Mouse (Mus musculus) embryonic fibroblast, embryonic 13.5 days (primary cell): ENCODE data around the gene Camta1. TPM values are rescaled to one million over a fixed set of nuclear protein-coding genes. Genes with fewer than 3 reads are reported as not detected.

Experiments used
- H3K27ac ChIP-seq: 2 replicates; pipeline ENCODE4 v1.5.1; 2012; ENCODE audit warnings: low read length, control low read depth, inconsistent platforms; ENCODE audit not compliant: insufficient read depth
- H3K4me1 ChIP-seq: 2 replicates; pipeline ENCODE4 v1.6.1; 2011; ENCODE audit warnings: low read length; ENCODE audit not compliant: control insufficient read depth, insufficient read depth
- H3K4me3 ChIP-seq: 2 replicates; pipeline ENCODE4 v1.5.1; 2011; ENCODE audit warnings: mild to moderate bottlenecking, control low read depth, low read length; ENCODE audit not compliant: insufficient read depth
- CTCF ChIP-seq: IDR thresholded peaks from 2 replicates; pipeline ENCODE4 v1.5.1; 2011; ENCODE audit warnings: mild to moderate bottlenecking, control low read depth, low read length, moderate library complexity, borderline replicate concordance; ENCODE audit not compliant: insufficient read depth
- POLR2A ChIP-seq: IDR thresholded peaks from 2 replicates; pipeline ENCODE4 v1.6.1; 2011; ENCODE audit warnings: low read depth, mild to moderate bottlenecking, control low read depth, low read length, moderate library complexity
- polyA plus RNA-seq: library from polyadenylated mRNA; stranded (reverse); fragments of >200 nt; gene quantifications from 2 replicates; pipeline ENCODE4 v1.2.4, GENCODE M21; 2011; ENCODE audit warnings: low read depth; ENCODE audit not compliant: missing spikeins, insufficient read length

Gene Camta1
- polyA plus RNA-seq, 1 experiment, result 53.4 TPM

DNA sequence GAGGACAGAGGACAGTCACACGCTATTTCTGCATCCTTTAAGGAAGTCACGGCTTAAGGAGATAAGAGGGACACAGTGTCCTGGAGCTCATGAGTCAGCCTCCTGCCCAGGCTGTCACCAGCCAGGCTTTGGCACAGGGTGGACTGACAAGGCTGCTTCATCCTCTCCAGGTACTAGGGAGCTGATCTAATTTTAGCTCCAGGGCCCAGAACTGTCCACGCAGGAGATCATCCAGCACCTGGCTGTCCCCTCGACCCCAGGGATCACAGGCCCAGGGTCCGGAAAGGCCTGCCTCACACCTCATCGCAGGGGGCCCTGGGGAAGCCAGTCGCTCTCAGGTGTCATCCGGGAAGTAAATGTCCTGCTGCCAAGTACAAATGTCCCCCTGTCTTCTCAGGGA lies 341.6 kb downstream of the Camta1 start:
- no peak for TF ChIP-seq POLR2A
- TF ChIP-seq CTCF, result no peak
- H3K4me3 ChIP-seq, result no peak overlapping the region
- H3K27ac ChIP-seq, result no peak overlapping the region
- H3K4me1 ChIP-seq, result no peaks in the 10 kb centered on the region

- TF ChIP-seq CTCF (no peak), POLR2A (no peak)
Observed at GRCm38 (mm10) chr4:151519011-151519410, 342.7 kb downstream of the Camta1 start.

DNA sequence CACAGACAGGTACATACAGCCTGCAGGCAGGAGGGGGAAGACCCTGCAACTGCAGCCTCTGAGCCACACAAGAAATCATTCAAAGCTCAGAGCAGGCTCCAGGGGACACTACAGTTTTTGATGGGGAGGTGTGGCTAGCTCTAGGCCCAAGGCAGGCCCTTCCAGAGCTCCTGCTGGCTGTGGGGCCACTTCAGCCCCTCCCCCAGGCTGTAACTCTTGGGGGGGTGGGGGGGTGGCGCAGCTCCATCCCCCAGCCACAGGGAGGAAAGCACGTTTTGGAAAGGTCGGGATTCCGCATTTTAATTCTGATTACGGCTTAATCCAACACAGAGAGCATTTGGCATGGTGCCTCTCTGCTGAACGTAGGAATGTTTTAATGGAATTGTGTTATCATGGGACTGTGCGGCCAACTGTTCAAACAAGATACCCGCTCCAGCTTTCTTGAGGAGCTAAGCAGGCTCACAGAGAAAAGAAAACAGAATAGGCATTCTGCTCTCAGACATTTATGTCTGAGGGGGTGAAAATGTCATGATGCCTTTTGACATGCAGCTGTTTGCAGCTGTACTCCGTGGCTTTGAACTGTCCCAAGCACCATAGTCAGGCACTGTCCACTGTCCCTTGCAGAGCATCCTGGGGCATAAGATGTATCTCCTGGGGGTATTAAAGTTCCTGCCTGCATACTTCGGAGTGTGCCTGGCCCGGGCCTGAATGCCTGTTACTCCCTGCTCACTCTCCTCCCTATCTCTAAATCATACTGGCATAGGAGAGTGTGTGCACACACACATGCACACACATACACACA lies 344.5 kb downstream of the Camta1 start:
- no peak overlapping the region for H3K27ac ChIP-seq
- no peak overlapping the region for H3K4me3 ChIP-seq
- TF ChIP-seq CTCF, result no peak
- TF ChIP-seq POLR2A, result no peak
- H3K4me1 ChIP-seq, result no peaks in the 10 kb centered on the region

More at GRCm38 (mm10) chr4:151519011-151519410, 342.7 kb downstream of the Camta1 start:
- H3K4me3 ChIP-seq, result no peak overlapping the region
- no peak overlapping the region for H3K27ac ChIP-seq
- no peaks in the 10 kb centered on the region for H3K4me1 ChIP-seq

GRCm38 (mm10) chr4:151515316-151515715 lies 346.4 kb downstream of the Camta1 start:
- H3K4me1 ChIP-seq, result no peaks in the 10 kb centered on the region
- TF ChIP-seq POLR2A, result no peak
- no peak overlapping the region for H3K4me3 ChIP-seq
- H3K27ac ChIP-seq, result no peak overlapping the region

GRCm38 (mm10) chr4:151511092-151511491 lies 350.6 kb downstream of the Camta1 start:
- Histone ChIP-seq H3K4me3 (no peak overlapping the region), H3K4me1 (no peaks in the 10 kb centered on the region), H3K27ac (no peak overlapping the region)
- TF ChIP-seq CTCF, result no peak
- TF ChIP-seq POLR2A, result no peak

DNA sequence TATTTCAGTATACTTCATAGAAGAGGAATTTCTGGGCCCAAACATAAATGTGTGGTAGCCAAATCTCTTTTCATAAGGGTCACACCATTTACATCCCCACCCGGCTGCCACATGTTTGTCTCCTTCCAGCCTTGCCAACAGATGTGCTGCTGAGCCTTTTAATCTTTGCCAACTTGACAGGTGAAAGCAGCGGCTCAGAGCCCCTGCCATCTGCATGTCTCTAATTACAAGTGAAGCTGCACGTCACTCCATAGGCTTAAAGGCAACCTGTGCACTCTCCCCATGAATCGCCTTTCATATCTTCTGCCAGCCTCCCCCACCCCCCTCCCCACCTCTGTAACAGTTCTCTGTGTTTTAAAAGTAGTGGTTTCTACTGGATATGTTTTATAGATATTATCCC lies 351.3 kb downstream of the Camta1 start:
- Histone ChIP-seq H3K4me1 (no peaks in the 10 kb centered on the region), H3K4me3 (no peak overlapping the region), H3K27ac (no peak overlapping the region)
- no peak for TF ChIP-seq CTCF

GRCm38 (mm10) chr4:151506701-151507100 lies 355.0 kb downstream of the Camta1 start:
- Histone ChIP-seq H3K4me1 (no peaks in the 10 kb centered on the region), H3K4me3 (no peak overlapping the region), H3K27ac (no peak overlapping the region)
- TF ChIP-seq CTCF (no peak), POLR2A (no peak)

DNA sequence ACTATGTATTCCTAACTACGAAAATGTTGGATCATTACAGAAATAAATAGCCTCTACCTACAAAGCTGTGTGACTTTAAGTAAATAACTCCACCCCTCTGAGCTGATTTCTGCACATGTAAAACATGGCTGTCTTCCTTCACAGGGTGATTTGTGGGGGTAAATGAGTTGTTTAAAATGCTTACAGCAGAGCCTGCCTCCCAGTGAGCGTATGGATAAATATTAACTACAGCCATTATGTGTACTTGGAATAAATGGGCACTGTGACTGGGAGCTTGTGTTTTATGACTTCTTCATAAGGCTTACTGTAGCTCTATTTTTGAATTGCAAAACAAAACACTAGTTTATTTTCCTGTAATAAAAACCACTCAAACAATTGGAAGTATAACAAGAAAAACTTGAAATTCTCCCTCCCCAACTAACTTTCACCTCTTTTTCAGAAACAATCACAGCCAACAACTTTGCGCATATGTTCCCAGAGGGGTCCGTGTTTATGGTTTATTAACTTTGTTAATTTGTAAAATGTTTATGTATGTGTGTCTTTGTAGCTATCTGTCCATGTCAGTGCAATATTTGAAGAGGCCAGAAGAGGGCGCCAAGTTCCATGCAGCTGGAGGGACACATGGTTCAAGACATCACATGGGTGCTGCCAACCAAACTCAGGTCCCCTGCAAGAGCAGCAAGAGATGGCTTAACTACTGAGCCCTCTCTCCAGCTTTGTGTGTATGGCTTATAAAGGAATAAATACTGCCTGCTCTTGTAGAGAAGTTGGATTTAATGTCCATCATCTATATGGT lies 363.0 kb downstream of the Camta1 start:
- Histone ChIP-seq H3K4me3 (no peak overlapping the region), H3K4me1 (no peaks in the 10 kb centered on the region), H3K27ac (no peak overlapping the region)
- TF ChIP-seq POLR2A, result no peak
- TF ChIP-seq CTCF, result no peak

GRCm38 (mm10) chr4:151496581-151496980 lies 365.1 kb downstream of the Camta1 start:
- TF ChIP-seq CTCF (no peak), POLR2A (no peak)
- Histone ChIP-seq H3K4me3 (no peak overlapping the region), H3K4me1 (no peaks in the 10 kb centered on the region), H3K27ac (no peak overlapping the region)

GRCm38 (mm10) chr4:151495276-151495882 lies 366.3 kb downstream of the Camta1 start:
- no peak overlapping the region for H3K4me3 ChIP-seq
- H3K27ac ChIP-seq, result no peak overlapping the region
- H3K4me1 ChIP-seq, result no peaks in the 10 kb centered on the region
- TF ChIP-seq POLR2A, result no peak
- no peak for TF ChIP-seq CTCF
